Mouse (Mus musculus): Measurements from ENCODE around the gene Ctbp1. TPM values are rescaled to one million over a fixed set of nuclear protein-coding genes. Genes with fewer than 3 reads are reported as not detected.

Ctbp1 gene
- polyA plus RNA-seq, 1 experiment from 2014 or later: 238 TPM

GRCm38 (mm10) chr5:33230285-33230684, 44.5 kb downstream of the Ctbp1 start:
- Histone ChIP-seq H3K27ac (replicated peaks in 1 of 2; ENCODE audit: control insufficient read depth in 1 of 2, insufficient read depth in 1 of 2, low read depth in 2 of 2, low read length in 2 of 2) (peak overlapping the region; percentile 18 to 44; a peak in 2 of 4 replicates), H3K9ac (ENCODE audit: low read length) (no peak overlapping the region), H3K4me2 (ENCODE audit: low read length) (no peak overlapping the region), H3K4me3 (ENCODE audit: control insufficient read depth in 1 of 2, insufficient read depth in 1 of 2, low read depth in 1 of 2, low read length in 2 of 2) (no peak overlapping the region), H3K9me3 (ENCODE audit: control insufficient read depth, low read length) (no peaks in the 10 kb centered on the region), H3K36me3 (ENCODE audit: control insufficient read depth, insufficient read depth, low read length) (no peaks in the 10 kb centered on the region), H3K27me3 (ENCODE audit: control insufficient read depth, insufficient read depth, low read length) (no peaks in the 10 kb centered on the region), H3K4me1 (ENCODE audit: control insufficient read depth in 2 of 2, insufficient read depth in 2 of 2, low read length in 2 of 2) (peaks cover 45 to 58% of the 10 kb centered on the region in 2 experiments)
- 29% methylated on average over 5 of the region's 5 CpGs for WGBS
- no peak for ATAC-seq (ENCODE audit: insufficient number of reproducible peaks, insufficient read depth, low FRiP score, low read depth)

DNA sequence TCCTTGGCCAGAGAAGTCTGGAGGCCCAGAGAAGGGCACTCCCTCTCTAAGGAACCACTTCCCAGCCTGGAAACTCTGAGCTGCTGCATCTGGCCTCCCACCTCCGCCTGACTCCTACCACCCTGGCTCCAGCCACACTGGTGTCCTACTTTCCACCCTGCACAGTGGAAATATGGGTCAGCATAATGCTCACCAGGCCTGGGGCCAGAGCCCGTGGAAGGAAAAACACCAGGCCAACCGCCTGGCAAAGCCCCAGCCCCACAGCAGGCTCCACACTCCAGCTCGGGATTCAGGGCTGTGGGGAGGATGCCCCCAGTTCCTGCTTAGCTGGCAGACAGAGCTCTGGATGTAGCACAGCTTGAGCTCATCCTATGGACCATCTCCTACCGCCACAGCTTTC, 46.4 kb downstream of the Ctbp1 start:
- H3K4me1 ChIP-seq (ENCODE audit: control insufficient read depth in 2 of 2, insufficient read depth in 2 of 2, low read length in 2 of 2): peaks cover 37 to 55% of the 10 kb centered on the region in 2 experiments

DNA sequence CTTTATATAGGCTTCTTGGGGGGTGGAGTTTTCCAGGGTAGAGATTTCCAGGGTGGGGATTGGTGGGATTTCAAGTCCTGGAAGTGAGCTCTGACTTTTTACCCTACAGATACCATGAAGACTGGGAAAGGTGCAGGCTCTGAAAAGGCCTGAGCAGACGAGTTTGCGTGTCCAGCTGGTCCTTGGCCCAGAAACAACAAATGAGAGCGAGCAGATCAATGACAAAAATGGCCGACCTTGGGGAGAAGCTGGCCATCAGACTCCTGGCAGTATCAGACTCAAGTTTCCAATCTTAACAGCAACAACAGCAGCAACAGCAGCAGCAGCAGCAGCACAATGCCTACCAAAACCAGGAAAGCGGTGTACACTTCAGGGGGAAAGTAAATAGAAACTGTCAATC, 49.1 kb downstream of the Ctbp1 start:
- Histone ChIP-seq H3K4me2 (ENCODE audit: low read length) (no peak overlapping the region), H3K27me3 (ENCODE audit: control insufficient read depth, insufficient read depth, low read length) (no peaks in the 10 kb centered on the region), H3K9ac (ENCODE audit: low read length) (no peak overlapping the region), H3K9me3 (ENCODE audit: control insufficient read depth, low read length) (no peaks in the 10 kb centered on the region), H3K27ac (replicated peaks in 1 of 2; ENCODE audit: control insufficient read depth in 1 of 2, insufficient read depth in 1 of 2, low read depth in 2 of 2, low read length in 2 of 2) (peak overlapping the region in 1 of 2 experiments; percentile 73; a peak in 1 of 4 replicates), H3K4me1 (ENCODE audit: control insufficient read depth in 2 of 2, insufficient read depth in 2 of 2, low read length in 2 of 2) (peaks cover 39 to 59% of the 10 kb centered on the region in 2 experiments), H3K4me3 (ENCODE audit: control insufficient read depth in 1 of 2, insufficient read depth in 1 of 2, low read depth in 1 of 2, low read length in 2 of 2) (no peak overlapping the region), H3K36me3 (ENCODE audit: control insufficient read depth, insufficient read depth, low read length) (no peaks in the 10 kb centered on the region)
- ATAC-seq (ENCODE audit: insufficient number of reproducible peaks, insufficient read depth, low FRiP score, low read depth): no peak
- 80% methylated on average over 5 of the region's 5 CpGs for WGBS

More for the DNA sequence above, 46.4 kb downstream of the Ctbp1 start:
- H3K4me3 ChIP-seq (ENCODE audit: control insufficient read depth in 1 of 2, insufficient read depth in 1 of 2, low read depth in 1 of 2, low read length in 2 of 2): no peak overlapping the region
- WGBS: 57% methylated on average over 5 of the region's 5 CpGs
- H3K27ac ChIP-seq (replicated peaks in 1 of 2; ENCODE audit: control insufficient read depth in 1 of 2, insufficient read depth in 1 of 2, low read depth in 2 of 2, low read length in 2 of 2): peak overlapping the region; percentile 41 to 62
- no peaks in the 10 kb centered on the region for H3K36me3 ChIP-seq (ENCODE audit: control insufficient read depth, insufficient read depth, low read length)
- ATAC-seq (ENCODE audit: insufficient number of reproducible peaks, insufficient read depth, low FRiP score, low read depth): 0 out of 2 replicates have a peak, but pooled peaks have one; percentile 39
- H3K9ac ChIP-seq (ENCODE audit: low read length): no peak overlapping the region
- H3K4me2 ChIP-seq (ENCODE audit: low read length): no peak overlapping the region
- no peaks in the 10 kb centered on the region for H3K9me3 ChIP-seq (ENCODE audit: control insufficient read depth, low read length)
- no peaks in the 10 kb centered on the region for H3K27me3 ChIP-seq (ENCODE audit: control insufficient read depth, insufficient read depth, low read length)

- Histone ChIP-seq H3K27ac (replicated peaks in 1 of 2; ENCODE audit: control insufficient read depth in 1 of 2, insufficient read depth in 1 of 2, low read depth in 2 of 2, low read length in 2 of 2) (peak overlapping the region; percentile 68 to 73; a peak in 3 of 4 replicates), H3K4me2 (ENCODE audit: low read length) (no peak overlapping the region), H3K4me1 (ENCODE audit: control insufficient read depth in 2 of 2, insufficient read depth in 2 of 2, low read length in 2 of 2) (peaks cover 32 to 47% of the 10 kb centered on the region in 2 experiments), H3K9ac (ENCODE audit: low read length) (no peak overlapping the region), H3K9me3 (ENCODE audit: control insufficient read depth, low read length) (no peaks in the 10 kb centered on the region), H3K4me3 (ENCODE audit: control insufficient read depth in 1 of 2, insufficient read depth in 1 of 2, low read depth in 1 of 2, low read length in 2 of 2) (no peak overlapping the region), H3K27me3 (ENCODE audit: control insufficient read depth, insufficient read depth, low read length) (no peaks in the 10 kb centered on the region), H3K36me3 (ENCODE audit: control insufficient read depth, insufficient read depth, low read length) (no peaks in the 10 kb centered on the region)
- 50% methylated on average over 7 of the region's 7 CpGs for WGBS
- no peak for ATAC-seq (ENCODE audit: insufficient number of reproducible peaks, insufficient read depth, low FRiP score, low read depth)
These were observed 50.3 kb downstream of the Ctbp1 start for GRCm38 (mm10) chr5:33224491-33224890.

DNA sequence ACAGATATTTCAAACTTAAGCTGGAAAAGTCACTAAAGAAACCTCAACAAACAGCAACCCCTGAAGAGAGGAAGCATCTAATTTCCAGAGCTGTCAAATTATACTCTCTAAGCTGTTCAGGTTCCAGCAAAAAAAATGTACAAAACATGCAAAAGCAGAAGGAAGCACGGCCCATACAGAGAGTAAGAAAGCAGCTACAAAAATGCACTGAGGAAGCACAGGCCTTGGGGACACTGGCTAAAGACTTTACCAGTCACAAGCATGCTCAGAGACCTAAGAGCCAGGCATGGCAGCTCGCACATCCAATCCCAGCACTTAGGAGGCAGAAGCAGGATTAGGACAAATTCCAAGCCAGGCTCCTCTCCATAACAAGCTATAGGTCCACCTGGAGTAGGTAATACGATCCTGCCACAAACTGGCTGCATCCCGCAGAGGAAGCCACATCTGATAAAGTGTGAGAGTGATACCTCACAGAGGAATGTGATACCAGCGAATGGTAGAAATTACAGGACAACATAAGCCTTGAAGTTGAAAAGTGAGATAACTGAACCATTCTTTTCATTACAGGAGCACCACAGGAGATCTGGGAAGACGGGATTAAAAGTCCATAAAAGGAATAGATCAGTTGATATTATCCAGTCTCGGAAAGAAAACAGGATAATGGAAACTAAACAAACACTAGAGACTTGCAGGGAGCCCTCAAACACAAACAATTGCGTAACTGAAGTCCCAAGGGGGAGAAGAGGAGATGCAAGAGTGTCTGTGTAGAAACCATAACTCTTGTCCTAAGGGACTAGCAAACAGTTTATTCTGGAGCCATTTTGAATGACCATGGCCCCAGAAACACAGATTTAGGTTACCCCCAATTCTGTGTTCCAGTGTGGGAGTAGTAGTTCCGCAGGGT, 51.7 kb downstream of the Ctbp1 start:
- Histone ChIP-seq H3K4me3 (ENCODE audit: control insufficient read depth in 1 of 2, insufficient read depth in 1 of 2, low read depth in 1 of 2, low read length in 2 of 2) (no peak overlapping the region), H3K4me1 (ENCODE audit: control insufficient read depth in 2 of 2, insufficient read depth in 2 of 2, low read length in 2 of 2) (peaks cover 36 to 54% of the 10 kb centered on the region in 2 experiments), H3K27me3 (ENCODE audit: control insufficient read depth, insufficient read depth, low read length) (no peaks in the 10 kb centered on the region), H3K4me2 (ENCODE audit: low read length) (no peak overlapping the region), H3K9me3 (ENCODE audit: control insufficient read depth, low read length) (no peaks in the 10 kb centered on the region), H3K27ac (replicated peaks in 1 of 2; ENCODE audit: control insufficient read depth in 1 of 2, insufficient read depth in 1 of 2, low read depth in 2 of 2, low read length in 2 of 2) (peak overlapping the region in 1 of 2 experiments; percentile 7; a peak in 1 of 4 replicates), H3K9ac (ENCODE audit: low read length) (no peak overlapping the region), H3K36me3 (ENCODE audit: control insufficient read depth, insufficient read depth, low read length) (no peaks in the 10 kb centered on the region)
- ATAC-seq (ENCODE audit: insufficient number of reproducible peaks, insufficient read depth, low FRiP score, low read depth): no peak
- 49% methylated on average over 9 of the region's 9 CpGs for WGBS

GRCm38 (mm10) chr5:33222389-33222788, 52.4 kb downstream of the Ctbp1 start:
- 23% methylated on average over 6 of the region's 6 CpGs for WGBS
- no peaks in the 10 kb centered on the region for H3K27me3 ChIP-seq (ENCODE audit: control insufficient read depth, insufficient read depth, low read length)
- H3K9me3 ChIP-seq (ENCODE audit: control insufficient read depth, low read length): no peaks in the 10 kb centered on the region
- H3K4me2 ChIP-seq (ENCODE audit: low read length): no peak overlapping the region
- peak overlapping the region in 1 of 2 experiments; percentile 7; a peak in 1 of 4 replicates for H3K27ac ChIP-seq (replicated peaks in 1 of 2; ENCODE audit: control insufficient read depth in 1 of 2, insufficient read depth in 1 of 2, low read depth in 2 of 2, low read length in 2 of 2)
- no peaks in the 10 kb centered on the region for H3K36me3 ChIP-seq (ENCODE audit: control insufficient read depth, insufficient read depth, low read length)
- H3K4me1 ChIP-seq (ENCODE audit: control insufficient read depth in 2 of 2, insufficient read depth in 2 of 2, low read length in 2 of 2): peaks cover 41 to 59% of the 10 kb centered on the region in 2 experiments
- no peak overlapping the region for H3K4me3 ChIP-seq (ENCODE audit: control insufficient read depth in 1 of 2, insufficient read depth in 1 of 2, low read depth in 1 of 2, low read length in 2 of 2)
- ATAC-seq (ENCODE audit: insufficient number of reproducible peaks, insufficient read depth, low FRiP score, low read depth): no peak
- H3K9ac ChIP-seq (ENCODE audit: low read length): 0 out of 2 replicates have a peak overlapping the region, but pooled peaks have one; percentile 39

- no peaks in the 10 kb centered on the region for H3K36me3 ChIP-seq (ENCODE audit: control insufficient read depth, insufficient read depth, low read length)
- H3K4me1 ChIP-seq (ENCODE audit: control insufficient read depth in 2 of 2, insufficient read depth in 2 of 2, low read length in 2 of 2): peaks cover 45 to 66% of the 10 kb centered on the region in 2 experiments
- H3K9me3 ChIP-seq (ENCODE audit: control insufficient read depth, low read length): no peaks in the 10 kb centered on the region
- ATAC-seq (ENCODE audit: insufficient number of reproducible peaks, insufficient read depth, low FRiP score, low read depth): no peak
- no peak overlapping the region for H3K4me2 ChIP-seq (ENCODE audit: low read length)
- H3K9ac ChIP-seq (ENCODE audit: low read length): no peak overlapping the region
- no peak overlapping the region for H3K4me3 ChIP-seq (ENCODE audit: control insufficient read depth in 1 of 2, insufficient read depth in 1 of 2, low read depth in 1 of 2, low read length in 2 of 2)
- WGBS: 74% methylated on average over 10 of the region's 10 CpGs
- H3K27me3 ChIP-seq (ENCODE audit: control insufficient read depth, insufficient read depth, low read length): no peaks in the 10 kb centered on the region
- no peak overlapping the region for H3K27ac ChIP-seq (replicated peaks in 1 of 2; ENCODE audit: control insufficient read depth in 1 of 2, insufficient read depth in 1 of 2, low read depth in 2 of 2, low read length in 2 of 2)
These were observed 54.3 kb downstream of the Ctbp1 start for GRCm38 (mm10) chr5:33220350-33221044.
